Mouse (Mus musculus) lung, postnatal 10 days (tissue): Measurements from ENCODE around the gene Unc5b.
A peak's percentile ranks its signal among the peaks of the same experiment; 100 is the strongest.
"Not testable (repeated sequence)": the region's sequence is repeated elsewhere in the genome, so short reads cannot be mapped to it uniquely, and the experiment has no call there.

Experiments
- DNase-seq: peaks from one replicate; pipeline ENCODE4 v3.0.0; 2021

Gene Unc5b

GRCm38 (mm10) chr10:60752040-60753020 lies 79.1 kb downstream of the Unc5b start, which contains the start of gene Slc29a3:
TSS of gene Slc29a3 (minus strand) at chr10:60752794.
- DNase-seq, result peak; percentile 98

GRCm38 (mm10) chr10:60747667-60748212 lies 83.6 kb downstream of the Unc5b start:
- DNase-seq, result no peak

- peak; percentile 24 for DNase-seq
Measured at GRCm38 (mm10) chr10:60746512-60746911, 84.9 kb downstream of the Unc5b start.

GRCm38 (mm10) chr10:60744543-60745290 lies 86.7 kb downstream of the Unc5b start:
- DNase-seq, result no peak

GRCm38 (mm10) chr10:60743681-60744080 lies 87.7 kb downstream of the Unc5b start:
- DNase-seq, result no peak

- DNase-seq, result no peak
Measured at GRCm38 (mm10) chr10:60742942-60743341, 88.4 kb downstream of the Unc5b start.

GRCm38 (mm10) chr10:60742296-60742695 lies 89.1 kb downstream of the Unc5b start:
- not testable (repeated sequence) for DNase-seq

- no peak for DNase-seq
Measured at GRCm38 (mm10) chr10:60741435-60741834, 89.9 kb downstream of the Unc5b start.

GRCm38 (mm10) chr10:60739619-60740363 lies 91.6 kb downstream of the Unc5b start:
- DNase-seq, result no peak

- no peak for DNase-seq
Measured at GRCm38 (mm10) chr10:60737886-60738640, 93.3 kb downstream of the Unc5b start.

- no peak for DNase-seq
Measured at GRCm38 (mm10) chr10:60737169-60737728, 94.1 kb downstream of the Unc5b start.

- DNase-seq, result no peak
Measured at GRCm38 (mm10) chr10:60735737-60736136, 95.6 kb downstream of the Unc5b start.

GRCm38 (mm10) chr10:60733471-60733870 lies 97.9 kb downstream of the Unc5b start:
- DNase-seq, result no peak

GRCm38 (mm10) chr10:60732397-60732861 lies 99.0 kb downstream of the Unc5b start:
- no peak for DNase-seq

GRCm38 (mm10) chr10:60731742-60732141 lies 99.6 kb downstream of the Unc5b start:
- DNase-seq, result no peak

- no peak for DNase-seq
Measured at GRCm38 (mm10) chr10:60727301-60727700, 104.1 kb downstream of the Unc5b start.

- DNase-seq, result no peak
Measured at GRCm38 (mm10) chr10:60726896-60727295, 104.5 kb downstream of the Unc5b start.

GRCm38 (mm10) chr10:60724496-60724895 lies 106.9 kb downstream of the Unc5b start:
- no peak for DNase-seq

GRCm38 (mm10) chr10:60723345-60723744 lies 108.0 kb downstream of the Unc5b start:
- DNase-seq, result peak; percentile 18

GRCm38 (mm10) chr10:60721640-60722039 lies 109.7 kb downstream of the Unc5b start:
- DNase-seq, result no peak

GRCm38 (mm10) chr10:60720461-60720860 lies 110.9 kb downstream of the Unc5b start:
- DNase-seq, result no peak
